ENCODE assay signal across 12 mouse cellular contexts in the genomic region with DNA sequence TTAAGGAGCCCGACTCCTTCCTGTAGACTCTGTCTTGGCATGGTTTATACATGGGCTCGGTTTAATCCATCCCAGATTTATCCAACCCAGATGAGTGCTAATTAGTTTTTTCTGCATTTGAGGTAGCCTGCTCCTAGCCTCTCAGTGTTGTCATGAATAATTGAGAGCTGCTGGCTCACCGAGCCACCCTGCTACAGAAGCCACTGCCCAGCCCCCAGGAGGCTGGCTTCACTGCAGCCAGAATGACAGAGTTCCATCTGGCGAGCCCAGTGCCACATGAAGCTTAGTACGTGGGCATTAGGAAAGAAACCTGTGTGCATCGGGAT. TPM values are rescaled to one million over a fixed set of nuclear protein-coding genes. Genes with fewer than 3 reads are reported as not detected.
DNase-seq lines count a peak whose midpoint lies in the region; ATAC-seq and TF ChIP-seq lines count a peak whose summit lies in the region.
"Had no signal": no experiment of that assay in that cellular context is flagged by ENCODE, and none has a peak within 500 bp of the region (broad histone marks: within the 10 kb centered on the region; RNA-seq: fewer than 3 reads in every experiment).

No protein-coding gene starts in this region.

- peak overlapping the region; percentile 57 for H3K27ac ChIP-seq in gastrocnemius, adult 2 months
- H3K27ac ChIP-seq in embryonic facial prominence, embryonic 11.5 days (replicated peaks; ENCODE audit: low read depth, low read length), result no peak overlapping the region
- peak overlapping the region; percentile 68 for H3K27ac ChIP-seq in hindbrain, embryonic 13.5 days
- H3K27ac ChIP-seq in midbrain, embryonic 15.5 days, result peak overlapping the region; percentile 60
- no peak overlapping the region for H3K27ac ChIP-seq in liver, embryonic 12.5 days
- H3K27ac ChIP-seq: heart, embryonic 13.5 days had no signal

- H3K27me3 ChIP-seq in embryonic facial prominence, embryonic 11.5 days (ENCODE audit: control insufficient read depth, insufficient read depth, low read length), result no peaks in the 10 kb centered on the region
- no peaks in the 10 kb centered on the region for H3K27me3 ChIP-seq in hindbrain, embryonic 13.5 days
- H3K27me3 ChIP-seq in midbrain, embryonic 15.5 days (replicated peaks), result no peaks in the 10 kb centered on the region
- H3K27me3 ChIP-seq in liver, embryonic 12.5 days (replicated peaks), result no peaks in the 10 kb centered on the region; the same call in 1 of the 2 replicates
- H3K27me3 ChIP-seq: heart, embryonic 13.5 days had no signal

- ATAC-seq in embryonic facial prominence, embryonic 11.5 days (replicated peaks; ENCODE audit: insufficient number of reproducible peaks, low FRiP score, low TSS enrichment, low read depth), result peak; percentile 55; the same call in 1 of the 2 replicates
- ATAC-seq in hindbrain, embryonic 13.5 days (ENCODE audit: low FRiP score), result peak; percentile 72
- peak; percentile 62 for ATAC-seq in midbrain, embryonic 15.5 days (replicated peaks)
- no peak for ATAC-seq in liver, embryonic 12.5 days

- H3K4me1 ChIP-seq in embryonic facial prominence, embryonic 11.5 days (ENCODE audit: control insufficient read depth, insufficient read depth, low read length), result no peaks in the 10 kb centered on the region
- peaks cover 20% of the 10 kb centered on the region for H3K4me1 ChIP-seq in hindbrain, embryonic 13.5 days (replicated peaks)
- H3K4me1 ChIP-seq in midbrain, embryonic 15.5 days, result peaks cover 20% of the 10 kb centered on the region
- no peaks in the 10 kb centered on the region for H3K4me1 ChIP-seq in liver, embryonic 12.5 days

- no peak overlapping the region for H3K4me3 ChIP-seq in gastrocnemius, adult 2 months
- H3K4me3 ChIP-seq in embryonic facial prominence, embryonic 11.5 days (ENCODE audit: low read depth, low read length), result no peak overlapping the region
- H3K4me3 ChIP-seq in hindbrain, embryonic 13.5 days, result no peak overlapping the region
- H3K4me3 ChIP-seq in midbrain, embryonic 15.5 days, result no peak overlapping the region
- no peak overlapping the region for H3K4me3 ChIP-seq in liver, embryonic 12.5 days
- H3K4me3 ChIP-seq: heart, embryonic 13.5 days had no signal

- DNase-seq in gastrocnemius, adult 2 months, result peak; percentile 58
- DNase-seq in gastrocnemius, postnatal 4 days (ENCODE audit: low spot score in 2 of 2), result no peak
- peak; percentile 60 for DNase-seq in embryonic facial prominence, embryonic 11.5 days (ENCODE audit: low spot score)
- no peak for DNase-seq in heart, adult 9 months (ENCODE audit: low spot score in 2 of 2)
- DNase-seq in spleen, postnatal 14 days (ENCODE audit: low spot score in 2 of 2), result no peak
- DNase-seq: kidney, postnatal 14 days; lung, embryonic 14.5 days; thymus, postnatal 4 days had no signal

- H3K4me2 ChIP-seq in embryonic facial prominence, embryonic 11.5 days (ENCODE audit: low read depth, low read length), result no peak overlapping the region
- no peak overlapping the region for H3K4me2 ChIP-seq in hindbrain, embryonic 13.5 days
- H3K4me2 ChIP-seq in midbrain, embryonic 15.5 days, result no peak overlapping the region
- H3K4me2 ChIP-seq in liver, embryonic 12.5 days, result no peak overlapping the region
- H3K4me2 ChIP-seq: heart, embryonic 13.5 days; lung, embryonic 14.5 days had no signal

- no peak for TF ChIP-seq CTCF in gastrocnemius, adult 2 months (IDR thresholded peaks at IDR 0.05)

- no peaks in the 10 kb centered on the region for H3K9me3 ChIP-seq in embryonic facial prominence, embryonic 11.5 days (replicated peaks; ENCODE audit: control insufficient read depth, low read length)
- H3K9me3 ChIP-seq in hindbrain, embryonic 13.5 days, result no peaks in the 10 kb centered on the region
- H3K9me3 ChIP-seq in midbrain, embryonic 15.5 days, result no peaks in the 10 kb centered on the region
- no peaks in the 10 kb centered on the region for H3K9me3 ChIP-seq in liver, embryonic 12.5 days (replicated peaks)
- H3K9me3 ChIP-seq: heart, embryonic 13.5 days had no signal

- H3K36me3 ChIP-seq in embryonic facial prominence, embryonic 11.5 days (replicated peaks; ENCODE audit: control insufficient read depth, insufficient read depth, low read depth, low read length), result no peaks in the 10 kb centered on the region
- H3K36me3 ChIP-seq in hindbrain, embryonic 13.5 days, result no peaks in the 10 kb centered on the region
- no peaks in the 10 kb centered on the region for H3K36me3 ChIP-seq in midbrain, embryonic 15.5 days (replicated peaks)
- H3K36me3 ChIP-seq in liver, embryonic 12.5 days, result no peaks in the 10 kb centered on the region
- H3K36me3 ChIP-seq: heart, embryonic 13.5 days had no signal

- 27% methylated on average over 6 of the region's 6 CpGs for WGBS in embryonic facial prominence, embryonic 11.5 days
- 34% methylated on average over 6 of the region's 6 CpGs for WGBS in hindbrain, embryonic 13.5 days
- 15% methylated on average over 6 of the region's 6 CpGs for WGBS in midbrain, embryonic 15.5 days
- 54% methylated on average over 6 of the region's 6 CpGs for WGBS in liver, embryonic 12.5 days (ENCODE audit: insufficient replicate concordance)

- peak overlapping the region; percentile 19; the same call in 1 of the 2 replicates for H3K9ac ChIP-seq in embryonic facial prominence, embryonic 11.5 days (replicated peaks; ENCODE audit: low read length)
- no peak overlapping the region for H3K9ac ChIP-seq in hindbrain, embryonic 13.5 days
- H3K9ac ChIP-seq in midbrain, embryonic 15.5 days, result no peak overlapping the region
- H3K9ac ChIP-seq in liver, embryonic 12.5 days, result no peak overlapping the region
- H3K9ac ChIP-seq: heart, embryonic 13.5 days; lung, embryonic 14.5 days had no signal

- intact Hi-C loops in gastrocnemius, adult 2 months (cut with DNase I), result no loop called here

RNA-seq across cellular contexts. Expression of a gene that starts 30.0 kb away (rescaled TPM):
- total RNA-seq in gastrocnemius, adult 2 months (2021), result 10 to 100 TPM; 16.9 to 19.2 TPM
- 10 to 100 TPM; 28.0 to 29.7 TPM for total RNA-seq in gastrocnemius, postnatal 4 days (2021)
- 1.5 and 1.9 TPM in 2 replicates for polyA plus RNA-seq in embryonic facial prominence, embryonic 11.5 days (2014; fragmentation: Nextera tagmentation; extraction: Ambion mirVana)
- 6.9 and 7.4 TPM in 2 replicates for polyA plus RNA-seq in hindbrain, embryonic 13.5 days (2015; fragmentation: Nextera tagmentation; extraction: Ambion mirVana)
- polyA plus RNA-seq in midbrain, embryonic 15.5 days (2015; fragmentation: Nextera tagmentation; extraction: Ambion mirVana), result 12.3 and 12.4 TPM in 2 replicates
- polyA plus RNA-seq in liver, embryonic 12.5 days (2016; fragmentation: Nextera tagmentation; extraction: Ambion mirVana), result not detected in 2 replicates

Comparison
In these comparisons a context has a peak if more than half of its experiments do, and no peak if none do; other contexts are left out.
1. DNase-seq: peak in gastrocnemius, adult 2 months (single experiment) and embryonic facial prominence, embryonic 11.5 days (single experiment); none in gastrocnemius, postnatal 4 days (0 of 2), heart, adult 9 months (0 of 2) and spleen, postnatal 14 days (0 of 2).
2. H3K27ac ChIP-seq: peak in gastrocnemius, adult 2 months (single experiment), hindbrain, embryonic 13.5 days (single experiment) and midbrain, embryonic 15.5 days (single experiment); none in embryonic facial prominence, embryonic 11.5 days (single experiment) and liver, embryonic 12.5 days (single experiment).